Mouse (Mus musculus) cerebellum, adult 18-20 months (tissue): Measurements from ENCODE around the gene Mvb12b.
"Not testable (repeated sequence)": the region's sequence is repeated elsewhere in the genome, so short reads cannot be mapped to it uniquely, and the experiment has no call there.

ENCODE experiments used
- DNase-seq, 2 experiments: peaks; one replicate each; pipeline ENCODE4 v3.0.0; 2021

Mvb12b gene

DNA sequence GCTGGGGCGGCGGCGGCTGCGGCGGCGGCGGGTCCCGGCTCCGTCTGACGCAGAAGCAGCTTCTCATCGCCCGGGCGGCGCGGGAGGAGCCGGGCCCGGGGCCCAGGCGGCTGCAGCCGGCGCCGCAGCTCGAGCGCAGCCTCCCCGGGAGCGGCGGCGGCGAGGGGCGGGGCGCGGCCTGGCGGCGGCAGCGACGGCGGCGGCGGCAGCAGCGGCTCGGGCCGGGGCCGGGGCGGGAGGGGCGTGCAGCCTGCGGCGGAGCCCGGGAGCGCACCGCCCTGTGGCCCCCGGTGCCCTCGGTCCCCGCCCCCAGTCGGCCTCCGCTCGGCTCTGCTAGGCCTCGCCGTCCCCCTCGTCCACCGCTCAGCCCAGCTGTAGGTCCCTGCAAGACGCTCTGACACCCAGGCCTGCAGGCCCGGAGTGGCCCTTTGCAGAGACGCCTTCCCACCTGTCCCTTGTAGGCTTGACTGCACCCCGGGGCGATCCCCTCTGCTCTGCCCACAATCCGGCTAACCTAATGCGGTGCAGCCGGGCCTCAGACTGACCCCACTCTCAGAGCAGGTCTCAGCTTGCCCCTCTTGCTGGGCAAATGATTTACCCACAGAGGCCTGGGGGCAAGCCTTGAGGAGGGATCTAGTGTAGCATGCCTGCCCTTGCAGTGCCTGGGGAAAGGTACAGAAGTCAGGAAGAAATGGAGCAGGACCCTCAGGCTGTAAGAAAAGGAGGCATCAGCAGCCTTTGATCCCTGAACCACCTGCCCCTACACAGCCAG is at the start of gene Mvb12b:
TSS of gene Mvb12b (minus strand) at position 619 of the 772 bp plus-strand sequence.
- DNase-seq = peak; percentile 63 to 83

DNA sequence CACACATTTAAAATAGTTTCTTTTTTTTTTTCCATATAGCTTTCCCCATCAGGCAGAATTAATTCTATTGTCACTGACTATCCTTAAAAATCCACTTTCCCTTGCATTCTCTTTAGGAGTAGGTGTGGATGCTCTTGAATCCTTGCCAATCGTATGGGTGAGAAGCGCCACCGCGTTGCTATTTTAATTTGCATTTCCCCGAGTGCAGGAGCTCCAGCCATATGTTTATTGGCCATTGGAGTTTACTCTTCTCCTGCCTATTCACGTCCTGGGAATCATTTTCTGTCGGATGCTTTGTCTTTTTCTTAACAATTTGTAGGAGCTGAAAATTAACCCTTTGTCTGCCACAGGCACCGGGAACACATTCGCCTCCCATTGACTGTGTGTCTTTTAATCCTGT is 48.0 kb upstream of the Mvb12b start:
- peak in 1 of 2 experiments; percentile 5 for DNase-seq

DNA sequence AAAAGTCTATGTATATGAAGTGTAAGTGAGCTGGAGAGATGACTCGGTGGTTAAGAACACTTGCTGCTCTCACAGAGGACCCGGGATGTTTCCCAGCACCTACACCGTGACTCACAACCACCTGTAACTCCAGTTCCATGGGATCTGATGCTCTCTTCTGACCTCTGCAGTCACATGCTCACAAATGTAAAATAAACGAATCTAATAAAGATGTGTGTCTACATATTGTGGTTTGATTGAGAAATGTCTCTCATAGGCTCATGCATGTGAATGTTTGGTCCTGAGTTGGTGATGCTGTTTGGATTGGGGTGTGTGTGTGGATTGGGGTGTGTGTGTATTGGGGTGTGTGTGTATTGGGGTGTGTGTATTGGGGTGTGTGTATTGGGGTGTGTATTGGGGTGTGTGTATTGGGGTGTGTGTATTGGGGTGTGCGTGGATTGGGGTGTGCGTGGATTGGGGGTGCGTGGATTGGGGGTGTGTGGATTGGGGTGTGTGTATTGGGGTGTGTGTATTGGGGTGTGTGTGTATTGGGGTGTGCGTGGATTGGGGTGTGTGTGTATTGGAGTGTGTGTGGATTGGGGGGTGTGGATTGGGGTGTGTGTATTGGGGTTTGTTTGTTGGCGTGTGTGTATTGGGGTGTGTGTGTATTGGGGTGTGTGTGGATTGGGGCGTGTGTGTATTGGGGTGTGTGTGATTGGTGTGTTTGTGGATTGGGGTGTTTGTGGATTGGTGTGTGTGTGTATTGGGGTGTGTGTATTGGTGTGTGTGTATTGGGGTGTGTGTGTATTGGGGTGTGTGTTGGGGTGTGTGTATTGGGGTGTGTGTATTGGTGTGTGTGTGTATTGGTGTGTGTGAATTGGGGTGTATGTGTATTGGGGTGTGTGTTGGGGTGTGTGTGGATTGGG is 46.1 kb upstream of the Mvb12b start:
- DNase-seq = no peak

DNA sequence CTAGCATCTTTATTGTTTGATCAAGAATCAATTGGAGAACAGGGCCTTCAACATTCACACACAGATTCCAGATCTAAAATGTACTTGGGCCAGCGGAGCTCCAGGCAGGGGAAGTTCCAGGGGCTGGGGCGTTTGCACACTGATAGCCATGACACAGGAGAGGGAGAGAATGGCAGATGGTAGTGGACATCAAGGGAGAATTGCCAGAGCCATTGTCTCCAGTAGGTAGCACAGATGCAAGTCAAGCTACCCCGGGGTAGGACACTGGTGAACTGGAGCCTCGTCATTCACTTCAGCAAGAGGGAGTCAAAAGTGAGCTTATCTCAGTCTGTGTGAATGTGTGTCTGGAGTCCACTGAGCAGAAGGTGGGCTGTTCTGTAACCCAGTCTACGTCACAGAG is 43.4 kb upstream of the Mvb12b start:
- no peak for DNase-seq

DNA sequence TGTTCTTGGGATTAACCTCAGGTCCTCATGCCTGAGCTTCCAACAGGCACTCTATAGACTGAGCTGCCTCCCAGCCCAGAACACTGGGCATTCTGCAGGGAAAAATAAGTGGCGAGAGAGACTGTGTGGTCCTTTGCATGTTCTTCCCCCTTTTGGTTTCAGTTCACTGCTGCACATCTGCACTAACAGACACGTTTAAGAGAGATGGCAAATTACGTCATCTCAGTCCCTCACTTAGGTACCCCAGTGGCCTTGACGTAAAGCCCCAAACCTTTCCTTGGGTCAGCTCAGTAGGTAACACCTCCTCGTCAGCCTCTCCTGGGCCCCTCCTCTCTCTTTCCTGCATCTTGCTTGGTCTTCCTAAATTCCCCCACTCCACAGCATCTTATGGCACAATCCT is 37.5 kb upstream of the Mvb12b start:
- DNase-seq = no peak

DNA sequence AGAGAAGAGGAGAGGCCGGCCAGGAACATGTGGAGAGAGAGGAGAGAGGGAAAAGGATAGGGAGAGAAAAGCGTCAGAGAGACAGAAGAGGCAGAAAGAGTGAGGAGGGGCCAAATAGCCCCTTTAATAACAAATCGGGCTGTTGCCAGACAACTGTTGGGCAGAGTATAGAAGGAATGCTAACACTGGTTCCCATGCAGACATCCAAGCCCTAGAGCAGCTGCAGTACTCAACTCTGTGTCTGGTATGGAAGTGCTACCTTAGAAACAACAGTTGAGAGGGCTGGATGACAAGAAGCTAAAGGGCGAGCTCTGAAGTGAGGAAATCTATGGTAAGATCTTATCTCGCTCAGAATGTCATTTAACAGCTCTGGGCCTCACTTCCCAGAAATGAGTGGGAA is 35.7 kb upstream of the Mvb12b start:
- DNase-seq = no peak

DNA sequence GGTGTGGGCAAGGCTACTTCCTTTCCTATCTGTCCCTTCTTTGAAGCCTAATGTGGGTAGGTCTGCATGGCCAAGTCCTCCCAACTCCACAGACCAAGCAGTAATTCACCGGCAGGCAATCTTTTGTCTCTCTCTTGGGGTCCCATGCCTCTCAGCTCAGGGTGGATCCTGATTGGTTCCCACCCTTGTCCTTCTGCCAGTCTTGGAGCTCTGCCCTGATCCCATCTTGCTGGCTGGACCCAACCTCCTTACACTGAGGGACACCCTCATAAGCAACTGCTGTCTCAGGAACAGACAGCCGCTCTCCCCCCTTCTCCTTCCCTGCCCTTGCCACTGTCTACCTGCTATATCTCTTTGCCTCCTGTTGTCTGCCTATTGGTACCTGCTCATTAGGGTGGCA is 34.7 kb upstream of the Mvb12b start:
- DNase-seq = no peak

DNA sequence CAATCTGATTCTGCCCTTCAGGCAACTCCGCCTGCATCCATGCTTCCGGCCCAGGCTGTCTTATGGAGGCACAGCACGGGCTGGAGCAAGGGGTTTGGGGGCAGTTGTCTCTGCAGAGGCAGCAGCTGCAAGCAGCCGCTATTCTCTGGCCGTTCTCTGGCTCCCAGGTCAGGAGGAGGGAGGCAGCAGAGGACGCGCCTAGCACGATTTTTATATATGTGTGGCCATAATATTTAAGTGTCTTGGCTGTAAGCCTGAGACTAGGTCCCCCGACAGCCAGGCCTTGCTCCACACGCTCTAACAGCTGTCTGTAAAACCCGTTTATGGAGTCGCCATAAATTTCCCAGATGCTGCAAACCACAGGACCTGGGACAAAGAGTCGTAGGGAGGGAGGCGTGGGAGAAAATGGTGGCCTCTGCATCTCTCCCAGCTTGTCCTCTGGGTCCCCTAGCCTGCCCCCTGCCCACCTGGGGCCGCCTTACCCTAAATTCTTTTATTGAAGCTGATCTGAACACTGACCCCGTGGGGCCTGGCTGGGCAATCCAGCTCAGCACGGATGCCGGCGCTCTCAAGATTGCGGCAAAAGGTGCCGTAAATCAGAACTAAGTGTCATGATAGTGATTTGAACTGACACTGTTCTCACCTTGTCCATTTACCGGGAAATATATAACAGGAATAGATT is 32.3 kb upstream of the Mvb12b start:
- no peak for DNase-seq

DNA sequence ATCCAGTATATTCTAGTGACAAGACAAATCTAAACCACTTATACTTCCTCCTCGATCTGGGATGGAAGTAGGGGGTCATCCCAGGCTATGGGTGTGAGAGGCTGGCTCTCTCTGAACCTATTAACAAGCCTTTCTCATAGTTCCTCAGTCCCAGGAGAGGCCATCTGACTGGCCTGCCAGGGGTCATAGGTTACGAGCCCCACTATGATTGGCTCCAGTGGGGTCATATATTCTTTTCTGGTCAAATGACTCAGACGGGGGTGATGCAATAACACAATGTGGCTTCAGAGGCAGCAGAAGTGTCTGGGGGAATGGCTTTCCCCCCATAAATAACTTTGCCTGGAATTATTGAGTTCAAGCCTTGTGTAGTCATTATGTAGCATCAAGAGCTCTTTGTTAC is 31.1 kb upstream of the Mvb12b start:
- no peak for DNase-seq

DNA sequence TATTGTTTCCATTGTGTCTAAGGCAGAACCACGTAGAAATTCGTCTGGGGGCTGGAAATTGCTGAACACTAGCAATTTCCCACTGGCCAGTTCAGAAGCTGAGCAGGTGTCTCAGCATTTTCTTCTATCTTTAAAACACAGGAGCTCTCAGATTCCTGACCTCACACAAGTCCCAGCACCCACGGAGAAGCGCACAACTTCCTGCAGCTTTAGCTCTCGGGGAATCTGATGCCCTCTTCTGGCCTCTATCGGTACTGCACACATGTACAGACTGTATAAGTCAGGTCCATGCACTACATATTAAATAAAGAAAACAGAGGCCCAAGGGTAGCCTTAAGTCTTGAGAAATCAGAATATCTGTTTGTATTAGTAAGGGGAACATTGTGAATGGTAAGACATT is 30.6 kb upstream of the Mvb12b start:
- DNase-seq = peak; percentile 15 to 17

DNA sequence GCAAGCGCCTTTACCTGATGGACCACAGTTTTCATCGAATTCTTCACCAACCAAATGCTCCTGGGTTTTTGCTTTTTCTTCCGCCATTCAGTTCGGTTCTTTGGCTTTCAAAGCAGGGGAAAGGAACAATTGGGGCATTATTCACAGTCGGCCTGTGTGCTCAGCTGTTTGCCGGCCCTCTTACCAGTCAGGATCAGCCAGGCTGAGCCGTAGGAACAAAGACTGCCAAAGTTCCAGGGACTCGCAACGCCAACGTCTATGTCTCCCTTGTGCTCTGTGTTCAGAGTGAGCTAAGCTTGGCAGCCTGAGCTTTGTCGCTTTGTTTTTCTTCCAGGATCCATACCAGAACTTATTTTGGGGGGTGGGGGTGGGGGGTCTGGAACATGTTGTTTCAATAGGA is 28.9 kb upstream of the Mvb12b start:
- peak in 1 of 2 experiments; percentile 13 for DNase-seq

DNA sequence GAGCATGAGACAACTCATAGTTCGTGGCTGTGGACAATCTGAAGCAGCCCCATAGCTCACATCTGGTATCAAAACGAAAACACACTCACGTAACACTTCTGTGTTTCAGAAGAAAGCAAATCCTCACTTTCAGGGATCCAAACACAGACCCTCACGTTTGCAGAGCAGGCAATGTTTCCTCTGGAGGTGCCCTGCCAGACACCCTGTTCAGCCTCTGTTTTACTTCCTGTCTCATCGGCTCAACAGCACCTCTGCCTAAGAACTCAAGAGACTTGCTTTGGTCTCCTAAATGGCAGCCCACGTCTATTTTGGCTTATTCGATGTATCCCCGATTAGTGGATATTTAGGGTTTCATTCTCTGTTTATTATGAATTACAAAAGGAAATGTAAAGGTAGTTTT is 27.3 kb upstream of the Mvb12b start:
- DNase-seq = no peak

DNA sequence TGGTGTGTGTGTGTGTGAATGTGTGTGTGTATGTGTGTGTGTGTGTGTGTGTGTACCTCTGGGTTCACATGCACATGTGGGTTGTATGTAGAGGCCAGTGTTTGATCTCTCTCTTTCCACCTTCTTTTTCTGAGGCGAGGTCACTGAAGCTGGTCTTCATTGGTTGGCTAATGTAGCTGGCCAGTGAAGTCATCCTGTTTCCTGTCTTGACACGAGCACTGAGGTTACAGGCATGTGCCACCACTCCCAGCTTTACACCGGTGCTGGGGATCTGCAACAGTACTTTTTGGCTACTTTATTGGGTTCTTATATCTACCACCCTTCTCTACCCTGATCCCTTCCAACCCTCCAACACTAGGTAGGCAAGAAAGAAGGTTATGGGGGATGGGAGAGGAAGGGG is 26.6 kb upstream of the Mvb12b start:
- no peak for DNase-seq

DNA sequence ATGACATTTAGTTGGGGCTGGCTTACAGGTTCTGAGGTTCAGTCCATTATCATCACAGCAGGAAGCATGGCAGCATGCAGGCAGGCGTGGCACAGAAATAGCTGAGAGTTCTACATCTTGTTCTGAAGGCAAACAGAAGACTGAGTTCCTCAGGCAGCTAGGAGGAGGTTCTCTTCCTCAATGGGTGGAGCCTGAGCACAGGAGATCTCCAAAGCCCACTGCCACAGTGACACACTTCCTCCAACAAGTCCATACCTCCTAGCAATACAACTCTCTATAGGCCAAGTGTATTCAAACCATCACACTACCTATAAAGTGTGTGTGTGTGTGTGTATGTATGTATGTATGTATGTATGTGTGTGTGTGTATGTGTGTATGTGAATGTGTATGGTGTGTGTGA is 25.9 kb upstream of the Mvb12b start:
- DNase-seq = not testable (repeated sequence)

DNA sequence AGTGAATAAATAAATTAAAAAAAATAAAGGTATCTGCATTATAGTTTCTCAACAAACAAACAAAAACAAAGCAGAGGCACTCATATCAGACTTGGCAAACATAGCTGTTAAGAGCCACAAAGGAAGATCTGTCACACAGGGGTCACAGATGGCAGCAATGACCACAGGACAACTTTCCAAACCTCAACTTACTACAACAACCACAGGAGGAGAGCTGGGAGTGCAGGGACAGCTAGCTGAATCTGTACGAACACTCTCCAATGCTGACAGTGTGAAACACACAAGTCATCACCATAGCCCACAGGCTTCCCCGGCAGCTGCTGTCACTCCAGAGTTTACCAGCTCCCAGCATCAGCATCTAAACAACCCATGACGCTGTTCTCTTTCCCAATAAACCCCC is 25.0 kb upstream of the Mvb12b start:
- no peak for DNase-seq

DNA sequence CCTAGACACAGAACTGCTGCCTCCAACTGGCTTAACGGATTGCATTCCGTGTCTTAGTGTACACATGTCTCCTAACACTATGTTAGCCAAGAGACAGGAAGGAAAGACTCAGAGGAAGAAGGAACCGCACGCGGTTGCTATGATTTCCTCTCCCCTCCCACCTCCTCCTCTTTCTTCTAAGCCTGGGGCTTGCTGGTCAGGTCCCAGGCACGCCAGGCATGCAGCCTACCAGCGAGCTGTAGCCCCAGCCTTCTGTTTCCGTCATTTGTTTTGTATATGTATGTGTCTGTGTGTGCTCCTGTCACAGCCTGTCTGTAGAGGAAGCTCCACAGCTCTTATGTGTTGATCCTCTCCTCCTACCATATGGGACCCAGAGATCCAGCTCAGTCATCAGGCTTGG is 20.6 kb upstream of the Mvb12b start:
- DNase-seq = no peak

DNA sequence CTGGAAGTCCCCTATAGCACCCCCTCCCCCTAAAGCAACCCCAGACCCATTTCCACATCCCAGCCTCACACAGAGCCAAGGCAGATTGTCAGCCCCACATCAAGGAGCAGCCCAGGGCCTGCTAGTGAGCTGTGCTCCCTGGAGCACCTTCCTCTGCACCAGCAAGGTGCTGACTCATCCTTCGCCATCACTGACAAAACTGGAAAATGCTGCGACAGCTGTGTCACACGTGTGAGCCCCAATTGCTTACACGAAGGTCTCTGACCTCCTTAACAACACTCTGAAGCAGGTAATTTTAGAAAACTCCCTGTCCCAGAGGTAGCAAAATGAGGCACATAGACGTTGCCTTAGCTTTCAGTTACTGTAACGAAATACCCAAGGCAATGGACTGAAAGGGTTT is 19.4 kb upstream of the Mvb12b start:
- no peak for DNase-seq

DNA sequence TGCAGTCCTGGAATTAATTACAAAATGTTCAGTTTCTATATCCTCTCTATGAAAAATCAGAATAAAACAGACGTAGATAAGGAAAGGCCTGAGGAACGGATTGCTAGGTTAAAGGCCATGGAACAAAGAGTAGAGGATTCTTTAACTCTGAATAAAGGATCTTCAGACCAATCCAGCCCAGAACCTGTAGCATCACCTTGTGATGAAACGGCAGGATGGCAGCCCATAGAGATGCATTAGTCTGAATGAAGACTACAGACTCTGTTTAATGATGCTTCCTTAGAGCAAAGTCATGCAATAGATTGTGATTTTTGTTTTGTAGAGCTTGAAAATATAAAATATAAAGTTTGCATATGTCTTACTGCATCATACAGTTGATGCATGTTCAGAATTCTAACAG is 8.1 kb upstream of the Mvb12b start:
- DNase-seq = no peak

DNA sequence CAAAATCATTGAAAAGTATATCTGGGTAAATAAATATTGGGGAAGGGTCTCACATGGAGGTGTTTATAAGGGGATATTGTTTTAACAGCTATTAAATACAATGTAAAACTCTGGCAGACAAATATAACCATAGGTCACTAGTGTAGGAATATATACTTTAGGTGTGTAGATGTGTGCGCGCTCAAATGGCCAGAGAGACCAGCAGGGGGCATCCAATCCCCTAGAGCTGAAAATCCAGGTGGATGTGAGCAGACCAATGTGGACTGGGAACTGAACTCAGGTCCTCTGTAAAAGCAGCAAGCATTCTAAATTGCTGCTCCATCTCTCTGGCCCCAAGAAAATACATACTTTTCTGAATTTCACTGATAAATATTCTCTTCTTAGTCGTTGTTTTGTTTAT is 5.4 kb upstream of the Mvb12b start:
- DNase-seq = no peak

DNA sequence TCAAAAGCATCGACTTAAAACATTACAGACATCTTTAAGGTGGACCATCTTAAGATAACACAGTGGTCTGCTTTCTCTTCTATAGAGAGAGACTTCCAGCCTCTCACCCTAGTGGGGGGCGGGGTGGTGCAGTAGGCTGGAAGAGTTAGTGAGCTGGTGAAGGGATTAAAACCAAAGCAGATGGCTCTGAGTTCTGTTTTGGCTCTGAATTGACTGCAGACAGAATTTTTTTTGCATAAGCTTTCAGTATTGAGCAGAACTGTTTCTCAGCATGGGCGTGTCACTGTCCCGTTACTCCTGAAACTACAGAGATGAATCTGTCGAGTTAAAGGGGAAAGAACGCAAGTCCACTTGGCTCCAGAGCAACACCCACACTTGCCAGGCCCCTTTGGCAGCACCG is 4.6 kb upstream of the Mvb12b start:
- peak; percentile 47 to 67 for DNase-seq

DNA sequence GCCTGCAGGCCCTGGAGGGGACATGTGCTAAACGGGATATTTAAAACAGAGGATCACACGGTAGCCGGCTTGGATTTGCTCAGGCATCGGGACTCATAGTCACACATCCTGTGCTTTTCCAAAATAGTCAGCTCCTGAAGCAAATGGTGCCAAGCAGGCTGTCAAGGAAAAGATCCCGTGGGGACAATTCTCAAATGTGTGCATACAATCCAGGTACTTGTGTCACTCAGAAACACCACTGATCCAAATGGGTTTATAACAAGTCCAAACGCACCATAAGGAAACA is 297 bp upstream of the Mvb12b start:
- no peak for DNase-seq

DNA sequence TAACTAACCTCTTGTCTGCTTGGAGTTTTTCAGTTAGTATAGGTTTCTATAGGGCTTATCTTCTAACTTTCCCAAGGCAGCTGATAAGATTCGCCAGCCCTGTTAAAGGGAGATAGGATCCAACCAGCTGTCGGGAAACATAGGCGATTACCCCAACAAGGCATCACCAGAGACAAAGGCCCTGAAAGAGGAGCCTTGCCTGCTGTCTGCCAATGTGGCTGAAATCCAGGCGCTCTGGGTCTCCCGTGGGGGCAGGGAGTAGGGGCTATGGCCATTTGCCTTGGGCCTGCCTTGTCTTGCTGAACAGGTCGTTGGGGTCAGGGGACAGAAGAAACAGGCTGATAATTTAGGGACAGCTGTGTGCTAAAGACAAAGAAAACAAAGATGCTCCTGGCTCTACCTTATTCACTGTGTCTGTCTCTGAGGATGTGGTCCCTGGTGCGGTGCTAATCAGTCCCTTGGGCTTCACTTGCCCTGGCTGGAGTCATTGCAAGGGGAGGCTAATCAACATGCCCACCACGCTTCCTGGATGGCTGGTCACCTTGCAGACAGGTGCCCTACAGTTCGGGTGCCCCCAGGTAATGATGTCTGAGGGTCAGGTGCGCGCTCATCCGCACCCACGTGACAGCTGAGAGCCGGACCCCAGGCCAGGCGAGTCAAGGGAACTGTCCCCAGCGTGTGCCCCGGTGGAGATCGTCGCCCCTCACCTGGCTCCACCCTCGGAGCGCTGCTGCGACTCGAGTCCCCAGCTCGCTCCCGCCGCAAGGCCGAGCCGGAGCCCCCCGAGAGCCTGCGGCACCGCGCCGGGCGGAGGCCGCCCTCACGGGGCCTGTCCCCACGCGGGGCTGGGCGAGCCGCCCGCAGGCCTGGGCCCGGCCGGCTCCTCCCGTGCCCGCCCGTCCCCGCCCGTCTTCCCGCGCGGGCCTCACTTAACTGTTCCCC is 1.1 kb downstream of the Mvb12b start:
- peak; percentile 50 to 55 for DNase-seq

DNA sequence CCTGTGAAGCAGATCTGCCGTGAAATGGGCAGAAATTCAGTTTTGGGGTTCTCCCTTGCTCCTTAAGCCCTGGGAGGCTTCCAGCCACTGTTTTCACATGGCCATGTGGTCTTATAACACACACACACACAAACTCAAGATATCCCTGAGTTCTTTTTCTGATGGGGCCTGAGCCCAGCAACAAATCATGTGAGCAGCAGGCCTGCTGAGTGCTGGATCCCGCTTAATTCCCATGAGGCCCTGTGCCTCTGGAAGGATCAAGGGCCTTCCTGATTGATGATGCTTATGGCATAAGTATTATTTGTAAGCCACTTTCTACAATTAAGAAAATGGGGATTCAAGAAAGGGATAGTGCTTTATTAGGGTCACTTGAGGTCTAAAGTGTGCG is 2.5 kb downstream of the Mvb12b start:
- DNase-seq = no peak
